Mouse (Mus musculus) ES-Bruce4 (cell line): ENCODE data around the gene Arhgap15.

ENCODE experiments used
- CTCF ChIP-seq: IDR thresholded peaks from one replicate; pipeline ENCODE4 v1.8.1; 2011; ENCODE audit warnings: low read depth, low read length
- EP300 ChIP-seq: IDR thresholded peaks from 2 replicates; pipeline ENCODE4 v1.6.1; 2011; ENCODE audit warnings: low read depth, low read length; ENCODE audit not compliant: insufficient read depth

DNA sequence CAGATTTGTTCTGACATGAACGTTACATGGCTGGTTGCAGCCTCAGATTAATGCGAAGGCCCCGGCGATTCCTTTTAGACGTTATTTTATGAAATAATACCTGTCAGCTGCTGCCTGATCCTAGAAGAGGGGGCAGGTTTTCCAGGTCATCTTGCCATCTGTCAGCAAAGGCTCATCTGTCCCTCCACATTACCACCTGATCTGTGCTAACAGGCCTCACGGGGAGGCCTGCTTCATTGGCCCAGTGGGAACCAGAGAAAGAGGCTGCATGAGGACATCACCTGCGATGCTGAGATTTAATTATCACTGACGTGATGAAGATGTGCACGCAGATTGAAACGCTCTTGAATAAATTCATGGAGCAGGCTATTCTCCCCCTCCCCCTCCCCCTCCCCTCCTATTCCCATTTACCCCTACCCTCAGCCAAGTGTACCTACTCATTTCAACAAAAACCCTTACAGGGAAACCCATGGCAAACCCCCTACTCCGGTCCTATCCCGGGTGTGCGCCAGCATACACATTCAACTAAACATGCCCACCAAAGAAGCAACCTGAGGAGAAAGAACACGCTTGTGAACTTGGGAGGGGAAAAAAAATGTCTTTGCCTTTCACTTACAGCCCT is 268.9 kb downstream of the Arhgap15 start:
- TF ChIP-seq CTCF (no peak), EP300 (no peak)
